Mouse (Mus musculus) thymus, adult 2 months (tissue): ENCODE measurements around the gene Chdh.

ENCODE experiments used
- CTCF ChIP-seq: fragments of 200-500 bp; IDR thresholded peaks from 2 replicates; pipeline ENCODE4 v1.5.1; 2012; ENCODE audit warnings: mild to moderate bottlenecking, control low read depth, low read length, moderate library complexity, borderline replicate concordance; ENCODE audit not compliant: control insufficient read depth, poor library complexity, insufficient read depth; ENCODE audit errors: extremely low read depth
- POLR2A ChIP-seq: fragments of 200-500 bp; IDR thresholded peaks from 2 replicates; pipeline ENCODE4 v1.6.1; 2012; ENCODE audit warnings: mild to moderate bottlenecking, low read length, control low read depth, moderate library complexity; ENCODE audit not compliant: control insufficient read depth, poor library complexity, insufficient read depth; ENCODE audit errors: extremely low read depth

GRCm38 (mm10) chr14:30054922-30055321 lies 46.1 kb downstream of the Chdh start:
- TF ChIP-seq POLR2A (no peak), CTCF (no peak)
